Mouse (Mus musculus): ENCODE results near the gene Cma1.
"Not testable (repeated sequence)": the region's sequence is repeated elsewhere in the genome, so short reads cannot be mapped to it uniquely, and the experiment has no call there.

The Cma1 gene

GRCm38 (mm10) chr14:55944575-55944974 is at the start of gene Cma1:
TSS of gene Cma1 (minus strand) at chr14:55944675.
- no peak for DNase-seq

DNA sequence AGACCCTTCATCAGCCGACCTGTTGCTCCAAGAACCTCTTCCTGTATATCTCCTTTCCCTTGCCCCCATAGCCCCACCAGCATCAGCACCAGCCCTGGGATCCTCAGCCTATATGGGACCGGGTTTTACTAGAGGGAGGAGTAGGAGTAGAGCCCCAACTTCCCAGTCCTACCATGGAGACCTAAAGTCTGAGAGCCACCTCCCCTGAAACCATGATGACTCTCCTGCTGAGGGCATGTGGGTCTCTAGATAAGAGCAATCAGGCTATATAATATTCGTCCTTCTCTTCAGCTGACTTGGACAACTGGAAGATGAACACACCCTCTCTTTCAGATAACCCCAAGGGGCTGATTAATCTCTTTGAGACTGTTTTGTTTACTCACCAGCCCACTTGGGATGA is 43.0 kb upstream of the Cma1 start:
- not testable (repeated sequence) for DNase-seq

DNA sequence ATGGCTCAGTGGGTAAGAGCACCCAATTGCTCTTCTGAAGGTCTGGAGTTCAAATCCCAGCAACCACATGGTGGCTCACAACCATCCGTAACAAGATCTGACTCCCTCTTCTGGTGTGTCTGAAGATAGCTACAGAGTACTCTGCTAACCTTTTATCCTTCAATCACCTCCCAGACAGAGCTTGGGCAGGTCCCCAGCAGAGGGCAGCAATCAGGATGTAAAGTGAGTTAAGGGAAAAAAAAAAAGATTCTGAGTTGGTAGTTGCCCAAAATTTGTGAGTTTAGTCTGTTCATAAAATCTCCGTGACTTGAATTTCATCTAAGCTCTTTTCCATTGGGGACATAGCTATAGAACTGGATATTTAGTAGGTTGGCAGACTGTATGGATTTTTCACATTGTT is 19.4 kb upstream of the Cma1 start:
- DNase-seq: peak in 1 of 2 experiments; percentile 31

- no peak for DNase-seq
Observed at GRCm38 (mm10) chr14:55963263-55963662, 18.8 kb upstream of the Cma1 start.

DNA sequence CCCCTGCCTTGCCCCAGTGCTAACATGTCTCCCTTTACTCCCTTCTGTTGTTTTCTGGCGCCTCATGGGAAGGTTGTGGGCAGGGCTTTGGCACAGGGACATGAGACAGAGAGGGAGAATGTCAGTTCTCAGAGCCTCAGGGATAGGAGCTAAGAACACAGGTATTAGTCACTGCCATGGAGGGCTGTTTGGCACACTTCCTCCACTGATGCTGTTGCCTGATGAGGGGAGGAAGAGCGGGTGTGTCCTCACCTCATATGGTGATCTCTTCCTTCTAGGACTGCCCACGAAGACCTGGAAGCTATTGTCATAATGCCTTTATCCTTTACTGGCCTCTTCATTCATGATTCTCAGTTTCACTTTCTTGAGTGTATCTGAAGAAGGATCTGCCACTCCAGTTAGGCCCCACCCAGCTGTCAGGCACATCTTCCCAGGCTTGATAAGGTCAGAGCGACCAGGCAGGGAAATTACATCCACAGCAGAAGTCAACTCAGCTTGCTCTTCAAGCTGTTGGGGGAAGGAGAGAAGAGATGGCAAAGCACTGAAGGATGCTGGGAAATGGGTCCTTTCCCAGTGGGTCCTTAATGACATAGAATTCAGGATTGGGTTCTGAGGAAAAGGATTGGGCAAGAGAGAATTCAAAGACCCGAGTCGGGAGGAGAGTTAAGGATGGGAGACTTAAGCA is 6.0 kb upstream of the Cma1 start, which contains the start of gene Cma2:
Cma2 (plus strand) TSS at position 635 of the 685 bp plus-strand sequence.
- no peak for DNase-seq

DNA sequence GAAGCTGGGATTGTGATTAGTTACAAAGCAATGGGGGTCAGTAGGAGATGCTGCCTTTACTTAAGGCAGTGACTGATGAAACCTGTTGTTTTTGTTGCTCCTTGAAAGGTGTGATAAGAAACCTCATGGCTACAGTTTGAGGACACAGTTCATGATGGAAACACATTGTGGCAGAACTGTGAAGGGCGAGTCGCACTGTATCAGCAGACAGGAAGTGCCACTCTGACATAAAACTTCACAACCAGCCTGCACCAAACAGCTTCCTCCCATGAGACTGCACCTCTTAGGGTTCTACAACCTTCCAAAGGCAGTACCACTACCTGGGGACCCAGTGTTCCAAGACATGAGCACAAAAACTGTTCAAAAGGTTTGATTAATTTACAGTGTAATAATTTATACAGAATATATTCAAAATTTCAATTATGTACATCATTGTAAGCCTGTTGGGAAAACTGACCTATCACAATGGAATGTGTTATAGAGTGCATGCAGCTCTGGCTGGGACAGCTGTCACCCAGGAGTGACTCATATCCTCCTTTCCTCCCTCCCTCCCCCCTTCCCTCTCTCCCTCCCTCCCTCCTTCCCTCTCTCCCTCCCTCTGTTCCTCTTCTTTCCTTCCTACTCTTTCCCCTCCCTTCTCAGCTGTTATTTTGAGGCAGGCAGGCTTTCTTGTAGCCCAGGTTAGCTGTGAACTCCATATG is 1.9 kb upstream of the Cma1 start:
- no peak for DNase-seq

- DNase-seq: no peak
Observed at GRCm38 (mm10) chr14:55943601-55944000, 874 bp downstream of the Cma1 start.

- no peak for DNase-seq
Observed at GRCm38 (mm10) chr14:55940070-55940800, 4.2 kb downstream of the Cma1 start.

- DNase-seq: peak; percentile 57 to 63
Observed at GRCm38 (mm10) chr14:55933586-55933985, 10.9 kb downstream of the Cma1 start.

- DNase-seq: no peak
Observed at GRCm38 (mm10) chr14:55929263-55929997, 15.0 kb downstream of the Cma1 start.

- no peak for DNase-seq
Observed at GRCm38 (mm10) chr14:55926847-55927246, 17.6 kb downstream of the Cma1 start.

DNA sequence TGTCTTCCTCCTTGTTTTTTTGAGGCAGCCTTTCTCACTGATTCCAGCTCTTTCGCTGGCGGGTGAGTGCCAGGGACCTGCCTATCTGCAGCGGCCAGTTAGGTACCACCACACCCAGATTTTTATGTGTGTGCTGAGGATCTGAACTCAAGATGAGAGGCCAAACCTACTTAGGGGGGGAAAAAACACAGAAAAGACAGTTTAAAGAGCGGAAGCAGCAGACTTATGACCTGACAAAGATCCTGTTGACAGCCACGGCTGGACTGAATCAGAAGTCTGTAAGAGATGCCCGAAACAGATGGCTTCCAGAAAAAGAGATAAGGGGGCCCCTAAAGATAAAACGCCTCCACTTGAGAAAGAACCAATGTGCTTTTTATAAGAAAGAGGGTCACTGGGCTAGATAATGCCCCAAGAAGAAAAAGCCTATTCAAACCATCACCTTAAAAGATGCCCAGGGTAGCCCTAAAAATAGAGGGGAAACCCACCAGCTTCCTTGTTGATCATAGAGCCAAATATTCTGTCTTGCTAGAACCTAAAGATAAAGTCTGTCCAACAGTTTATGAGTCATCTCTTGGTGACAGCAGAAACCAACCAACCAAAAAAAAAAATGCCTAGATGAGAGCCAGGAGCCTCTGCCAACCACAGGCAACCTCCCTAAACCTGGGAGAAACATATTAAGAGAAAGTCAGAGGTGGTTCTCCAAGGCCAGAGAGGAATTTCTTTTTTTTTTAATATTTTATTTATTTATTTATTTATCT is 21.8 kb downstream of the Cma1 start:
- no peak for DNase-seq

DNA sequence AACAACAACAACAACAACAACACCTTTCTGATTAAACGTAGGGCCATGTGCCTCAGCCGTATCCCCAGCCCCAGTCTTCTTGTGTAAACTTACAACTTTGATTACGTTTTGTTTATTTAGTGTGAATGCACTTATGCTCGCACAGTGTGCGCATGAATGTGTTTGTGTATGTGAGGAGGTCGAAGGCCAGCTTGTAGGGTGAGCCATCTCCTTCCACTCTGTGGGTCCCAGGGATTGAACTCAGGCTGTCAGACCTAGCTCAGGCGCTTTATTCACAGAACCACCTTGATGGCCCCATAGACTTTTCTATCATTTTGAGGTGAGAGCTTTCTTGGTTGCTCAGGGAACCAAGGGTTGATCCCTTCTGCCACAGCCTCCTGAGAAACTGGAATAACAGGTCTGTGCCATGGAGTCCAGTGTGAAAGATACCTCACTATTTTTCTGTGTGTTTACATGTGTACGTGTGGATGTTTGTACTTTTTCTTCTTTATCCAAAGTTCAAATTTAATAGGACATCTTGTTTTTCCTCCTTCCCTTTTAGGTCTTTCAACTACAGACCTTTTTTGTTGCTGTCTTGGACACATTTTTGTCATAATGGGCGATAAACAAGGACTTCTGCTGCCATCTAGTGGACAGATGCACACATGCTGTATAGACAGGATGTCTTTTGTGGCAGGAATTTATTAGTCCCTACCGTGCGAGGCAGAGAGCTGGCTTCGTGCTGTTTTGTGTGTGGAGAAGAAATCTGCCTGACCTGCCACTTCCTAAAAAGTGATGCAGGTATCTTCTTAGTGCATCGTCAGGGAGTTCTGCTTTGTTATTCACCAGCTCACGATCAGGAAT is 26.0 kb downstream of the Cma1 start:
- DNase-seq: peak; percentile 84 to 86

DNA sequence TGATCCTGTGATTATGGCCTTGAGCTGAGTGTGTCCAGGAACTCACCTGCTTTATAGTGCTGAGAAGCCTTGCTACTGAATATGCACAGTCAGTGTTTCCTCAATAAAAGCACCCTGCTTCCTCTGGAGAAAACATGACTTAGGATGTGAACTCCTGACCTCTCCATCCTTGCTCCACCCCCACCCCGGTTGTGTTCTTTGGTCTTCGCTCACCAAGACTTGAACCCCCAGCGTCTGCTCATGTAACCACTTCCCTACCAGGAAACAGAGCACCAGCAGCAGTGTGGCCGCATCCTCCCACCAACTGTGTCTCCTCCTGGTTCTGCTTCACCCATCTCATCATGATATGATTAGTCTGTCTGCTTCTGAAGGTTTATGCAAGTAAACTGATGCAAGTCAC is 31.1 kb downstream of the Cma1 start:
- no peak for DNase-seq

DNA sequence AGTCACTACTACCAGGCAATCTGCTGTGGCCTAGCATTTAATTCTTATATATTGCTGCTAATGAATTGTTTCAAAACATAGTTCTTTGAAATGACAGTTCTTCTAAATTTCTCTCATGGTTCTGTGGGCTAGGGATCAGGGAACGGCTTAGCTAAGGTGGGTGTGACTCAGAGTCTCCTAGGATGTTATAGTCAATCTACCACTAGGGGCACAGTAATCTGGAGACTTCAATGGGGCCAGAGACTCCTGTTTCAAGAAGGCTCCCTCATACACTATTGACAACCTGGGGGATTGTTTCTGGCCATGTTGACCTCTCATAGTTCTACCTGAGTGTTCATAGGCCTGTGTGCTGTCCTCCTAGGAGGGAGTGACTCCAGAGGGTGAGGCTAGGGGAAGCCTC is 39.0 kb downstream of the Cma1 start:
- DNase-seq: no peak

DNA sequence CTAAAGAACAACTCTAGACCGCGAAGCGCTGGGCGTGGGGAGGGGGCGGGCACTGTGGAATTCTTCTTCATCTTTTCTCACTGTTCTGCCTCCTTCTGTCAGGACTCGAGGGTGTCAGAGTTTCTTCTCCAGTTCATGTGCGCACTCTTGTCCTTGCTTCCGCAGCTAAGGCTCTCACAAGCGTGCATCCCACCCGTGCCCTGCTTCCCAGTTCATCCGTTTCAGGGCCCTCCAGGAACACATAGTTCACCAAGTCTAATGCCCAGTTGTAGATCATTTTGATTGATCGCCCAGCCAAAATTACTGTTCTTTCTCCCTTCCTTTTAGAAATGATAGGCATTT is 44.1 kb downstream of the Cma1 start:
- DNase-seq: no peak

GRCm38 (mm10) chr14:55899701-55900413 is 44.6 kb downstream of the Cma1 start, which contains the start of gene Sdr39u1:
TSS of gene Sdr39u1 (minus strand) at chr14:55900293.
- peak; percentile 92 to 93 for DNase-seq

DNA sequence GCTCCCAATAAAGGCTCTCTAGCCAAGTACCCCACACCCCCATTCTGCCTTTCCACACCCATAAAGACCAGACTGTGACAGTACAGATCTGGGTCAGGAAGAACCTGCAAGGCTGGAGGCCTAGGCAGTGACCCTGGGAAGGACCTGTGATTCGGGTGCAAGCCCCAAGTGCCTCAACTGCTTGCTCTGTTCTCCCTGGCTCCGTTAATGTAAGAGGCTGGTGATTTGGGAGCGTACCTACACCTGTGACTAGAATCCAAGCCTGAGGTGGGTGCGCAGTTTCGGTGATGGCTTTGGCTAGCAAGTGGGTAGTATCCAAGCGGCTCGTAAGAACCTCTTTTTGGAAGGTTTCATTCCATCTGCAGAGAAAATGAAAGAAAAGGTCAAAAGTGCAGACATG is 45.5 kb downstream of the Cma1 start:
- DNase-seq: no peak

- DNase-seq: peak in 1 of 2 experiments; percentile 64
Observed at GRCm38 (mm10) chr14:55897671-55898070, 46.8 kb downstream of the Cma1 start.

Data from kidney, postnatal 36 days (tissue).